Comparison of ENCODE assay signal across 8 mouse cellular contexts in the genomic region with DNA sequence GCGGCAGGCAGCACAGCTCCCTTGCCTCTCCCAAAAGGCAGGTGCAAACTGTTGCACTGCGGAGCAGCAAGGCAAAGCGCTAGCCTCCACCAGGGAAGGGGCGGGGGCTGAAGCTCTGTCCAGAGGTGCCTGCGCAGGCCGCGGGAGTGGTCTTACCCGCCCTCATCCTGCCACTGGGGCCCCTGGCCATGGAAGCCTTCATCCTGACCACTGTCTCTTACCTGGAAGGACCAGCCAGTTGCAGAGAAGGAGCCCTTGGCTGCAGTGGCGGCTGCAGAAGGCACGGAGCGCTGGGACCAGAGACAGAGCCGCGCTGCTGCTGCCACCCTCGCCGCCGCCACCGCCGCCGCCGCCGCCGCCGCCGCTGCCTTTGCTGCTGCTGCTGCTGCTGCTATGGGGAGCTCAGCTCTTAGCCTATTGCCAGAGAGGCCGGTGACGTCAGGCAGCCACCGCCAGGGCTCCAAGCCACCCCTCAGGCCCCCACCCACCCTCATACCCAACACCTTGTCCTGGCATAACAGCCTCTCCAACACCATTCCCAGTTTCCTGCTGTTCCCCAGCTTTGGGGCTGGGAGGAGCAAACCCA. TPM values are rescaled to one million over a fixed set of nuclear protein-coding genes. Genes with fewer than 3 reads are reported as not detected.
DNase-seq lines count a peak whose midpoint lies in the region; ATAC-seq and TF ChIP-seq lines count a peak whose summit lies in the region.

Gene AI593442 (minus strand): TSS at position 419 of the 586 bp plus-strand sequence.

- peaks cover 56% of the 10 kb centered on the region for H3K27me3 ChIP-seq in heart, embryonic 12.5 days (replicated peaks)
- peaks cover 62% of the 10 kb centered on the region for H3K27me3 ChIP-seq in heart, embryonic 15.5 days
- H3K27me3 ChIP-seq in midbrain, postnatal 0 days (ENCODE audit: insufficient read depth, low read length): no peaks in the 10 kb centered on the region

- no peak for TF ChIP-seq CTCF in left cerebral cortex, adult 2 months (IDR thresholded peaks at IDR 0.05)
- no peak for TF ChIP-seq CTCF in midbrain, postnatal 0 days (IDR thresholded peaks at IDR 0.05)

- ATAC-seq in heart, embryonic 12.5 days (ENCODE audit: insufficient number of reproducible peaks, low FRiP score): peak; percentile 22; the same call in 1 of the 2 replicates
- no peak for ATAC-seq in heart, embryonic 15.5 days (replicated peaks; ENCODE audit: insufficient number of reproducible peaks, insufficient read depth, low FRiP score, low read depth)
- peak; percentile 88 for ATAC-seq in midbrain, postnatal 0 days (ENCODE audit: low FRiP score)
- ATAC-seq in granulocyte monocyte progenitor cell, adult 5-6 weeks (replicated peaks; ENCODE audit: poor library complexity, severe bottlenecking): no peak

- under 1% methylated on average over 23 of the region's 27 CpGs for WGBS in heart, embryonic 12.5 days
- WGBS in heart, embryonic 15.5 days: 2% methylated on average over 27 of the region's 27 CpGs
- 0% methylated on average over 14 of the region's 27 CpGs for WGBS in midbrain, postnatal 0 days

- intact Hi-C loops in left cerebral cortex, adult 2 months (cut with DNase I): loop anchor here (2.0 to 5.0 kb wide), 9 partner anchors 59 to 537 kb away; no protein-coding TSS in a partner anchor

- H3K9me3 ChIP-seq in heart, embryonic 12.5 days (replicated peaks): no peaks in the 10 kb centered on the region
- H3K9me3 ChIP-seq in heart, embryonic 15.5 days (replicated peaks): no peaks in the 10 kb centered on the region
- no peaks in the 10 kb centered on the region for H3K9me3 ChIP-seq in midbrain, postnatal 0 days (ENCODE audit: low read length)

- no peak within 1 kb of the TSS for H3K27ac ChIP-seq in heart, embryonic 12.5 days (ENCODE audit: poor library complexity, severe bottlenecking)
- H3K27ac ChIP-seq in heart, embryonic 15.5 days: no peak within 1 kb of the TSS
- H3K27ac ChIP-seq in left cerebral cortex, adult 2 months: peak within 1 kb of the TSS; percentile 99
- peak within 1 kb of the TSS; percentile 74 for H3K27ac ChIP-seq in midbrain, postnatal 0 days (ENCODE audit: low read depth, low read length)

- DNase-seq in heart, adult 11 months: no peak
- peak; percentile 57 for DNase-seq in embryo, embryonic 10 days (ENCODE audit: low spot score)
- DNase-seq in left cerebral cortex, adult 2 months (ENCODE audit: extremely low spot score in 1 of 2, low spot score in 2 of 2): peak; percentile 79 to 83
- DNase-seq in midbrain, postnatal 0 days (ENCODE audit: low spot score): peak; percentile 84
- no peak for DNase-seq in yolk sac, embryonic 10.5 days (ENCODE audit: low spot score)

- H3K9ac ChIP-seq in heart, embryonic 12.5 days: no peak within 1 kb of the TSS
- peak within 1 kb of the TSS; percentile 31; the same call in 1 of the 2 replicates for H3K9ac ChIP-seq in heart, embryonic 15.5 days
- H3K9ac ChIP-seq in midbrain, postnatal 0 days (replicated peaks; ENCODE audit: low read length, poor library complexity, severe bottlenecking): peak within 1 kb of the TSS; percentile 87

- peak within 1 kb of the TSS; percentile 47 for H3K4me3 ChIP-seq in heart, embryonic 12.5 days
- peak within 1 kb of the TSS; percentile 46 for H3K4me3 ChIP-seq in heart, embryonic 15.5 days
- peak within 1 kb of the TSS; percentile 75 for H3K4me3 ChIP-seq in left cerebral cortex, adult 2 months
- peak within 1 kb of the TSS; percentile 79 for H3K4me3 ChIP-seq in midbrain, postnatal 0 days (ENCODE audit: low read depth, low read length)

- H3K36me3 ChIP-seq in heart, embryonic 12.5 days: no peaks in the 10 kb centered on the region
- no peaks in the 10 kb centered on the region for H3K36me3 ChIP-seq in heart, embryonic 15.5 days
- no peaks in the 10 kb centered on the region for H3K36me3 ChIP-seq in midbrain, postnatal 0 days (ENCODE audit: insufficient read depth, low read length)

- peak within 1 kb of the TSS; percentile 80 for H3K4me2 ChIP-seq in heart, embryonic 12.5 days
- peak within 1 kb of the TSS; percentile 72 for H3K4me2 ChIP-seq in heart, embryonic 15.5 days
- peak within 1 kb of the TSS; percentile 94 for H3K4me2 ChIP-seq in midbrain, postnatal 0 days (ENCODE audit: low read depth, low read length, poor library complexity, severe bottlenecking)

- peaks cover 19% of the 10 kb centered on the region for H3K4me1 ChIP-seq in heart, embryonic 12.5 days (replicated peaks)
- peaks cover 15% of the 10 kb centered on the region for H3K4me1 ChIP-seq in heart, embryonic 15.5 days (replicated peaks)
- no peaks in the 10 kb centered on the region for H3K4me1 ChIP-seq in midbrain, postnatal 0 days (ENCODE audit: insufficient read depth, low read length)

RNA-seq across cellular contexts. Expression of gene AI593442, which starts in this region (rescaled TPM):
- 0.10 and 0.18 TPM in 2 replicates for polyA plus RNA-seq in heart, embryonic 12.5 days (2016; fragmentation: Nextera tagmentation; extraction: Ambion mirVana)
- polyA plus RNA-seq in heart, embryonic 15.5 days (2015; fragmentation: Nextera tagmentation; extraction: Ambion mirVana): 0.05 and 0.20 TPM in 2 replicates
- total RNA-seq in left cerebral cortex, adult 2 months (2021): 100 to 1,000 TPM; 150 to 177 TPM
- 37.9 and 44.9 TPM in 2 replicates for total RNA-seq in midbrain, postnatal 0 days (2014; rRNA removed)
- polyA plus RNA-seq in midbrain, postnatal 0 days (2015; fragmentation: Nextera tagmentation; extraction: Ambion mirVana): 78.0 and 78.9 TPM in 2 replicates
- total RNA-seq in granulocyte monocyte progenitor cell, adult 5-6 weeks (2014; fragmentation: Nextera tagmentation): not detected in 2 replicates
- not detected in 2 replicates for total RNA-seq in granulocyte monocyte progenitor cell, adult 5-6 weeks (2017)

Comparison
In these comparisons a context has a peak if more than half of its experiments do, and no peak if none do; other contexts are left out.
1. RNA of gene AI593442 (total RNA-seq): 150 to 177 TPM in left cerebral cortex, adult 2 months and 37.9 to 44.9 TPM in midbrain, postnatal 0 days; not detected in granulocyte monocyte progenitor cell, adult 5-6 weeks; every median in the first group is over 10 times any median in the second.
2. RNA of gene AI593442 (polyA plus RNA-seq): 78.0 to 78.9 TPM in midbrain, postnatal 0 days; 0.10 to 0.18 TPM in heart, embryonic 12.5 days and 0.05 to 0.20 TPM in heart, embryonic 15.5 days; every median in the first group is over 10 times any median in the second.
3. Peak in ATAC-seq, H3K4me3 ChIP-seq and H3K4me2 ChIP-seq in heart, embryonic 12.5 days; RNA of the gene not detected or under 1 TPM.
4. H3K27ac ChIP-seq: peak in left cerebral cortex, adult 2 months (single experiment) and midbrain, postnatal 0 days (single experiment); none in heart, embryonic 12.5 days (single experiment) and heart, embryonic 15.5 days (single experiment).
5. DNase-seq: peak in embryo, embryonic 10 days (single experiment), left cerebral cortex, adult 2 months (2 of 2) and midbrain, postnatal 0 days (single experiment); none in heart, adult 11 months (single experiment) and yolk sac, embryonic 10.5 days (single experiment).
6. Peak in every context shown above with its lines, with median percentiles within 50 percentile points of each other: H3K4me2 ChIP-seq and H3K4me3 ChIP-seq.